Mouse (Mus musculus): ENCODE data around the gene Tns1.

Tns1 gene

DNA sequence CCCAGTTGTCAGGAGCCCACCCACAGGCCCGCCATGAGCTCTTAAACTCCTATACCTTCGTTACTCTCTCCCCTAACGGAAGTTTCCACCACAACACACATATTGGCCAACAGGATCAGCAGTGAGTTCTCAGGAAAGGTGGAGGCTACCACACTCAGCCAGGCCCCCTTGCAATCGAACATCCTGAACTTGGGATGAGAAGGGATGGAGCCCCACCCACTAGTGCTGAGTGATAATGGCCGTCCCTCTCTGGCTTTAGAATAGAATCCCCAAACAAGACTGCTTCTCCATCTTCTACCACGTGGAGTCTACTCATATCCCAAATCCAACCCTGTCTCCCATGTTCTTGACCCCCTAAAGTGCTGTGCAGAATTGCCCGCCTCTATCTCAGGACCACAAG, 131.0 kb downstream of the Tns1 start:
- DNase-seq (ENCODE audit: low read depth, low spot score): no peak

DNA sequence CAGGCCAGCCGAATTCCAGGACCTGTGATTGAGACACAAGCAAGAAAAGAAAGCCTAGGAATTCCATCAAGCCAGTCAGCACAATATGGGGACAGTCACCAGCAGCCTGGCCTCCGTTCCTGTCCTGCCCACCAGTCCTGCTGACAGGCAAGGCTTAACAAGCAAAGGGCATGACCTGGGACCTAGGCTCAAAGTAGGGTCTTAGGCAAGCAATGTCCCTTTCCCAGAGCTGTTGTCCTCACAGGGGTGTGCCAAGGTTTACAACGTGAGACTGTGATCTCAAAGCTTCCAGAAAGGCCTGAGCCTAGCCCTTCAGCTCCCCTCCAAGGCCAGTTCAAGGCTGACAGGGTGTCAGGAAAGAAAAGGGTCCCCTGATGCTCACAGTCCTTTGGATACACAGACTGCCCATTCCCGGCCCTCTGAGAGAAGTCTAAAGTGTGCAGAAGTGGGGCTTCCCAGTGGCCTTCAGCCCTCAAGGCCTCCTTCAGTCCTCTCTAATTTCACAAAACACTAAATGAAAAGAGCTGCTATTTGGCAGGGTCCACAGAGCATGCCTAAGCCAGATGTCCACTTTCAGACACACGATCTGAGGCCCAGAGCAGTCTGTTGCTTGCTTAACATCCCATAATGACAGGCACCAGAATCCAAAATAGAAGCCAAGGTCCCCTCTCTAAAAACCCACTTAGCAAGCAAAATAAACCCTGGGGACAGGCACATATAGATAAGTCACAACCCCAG, 131.9 kb downstream of the Tns1 start:
- no peak for DNase-seq (ENCODE audit: low read depth, low spot score)

DNA sequence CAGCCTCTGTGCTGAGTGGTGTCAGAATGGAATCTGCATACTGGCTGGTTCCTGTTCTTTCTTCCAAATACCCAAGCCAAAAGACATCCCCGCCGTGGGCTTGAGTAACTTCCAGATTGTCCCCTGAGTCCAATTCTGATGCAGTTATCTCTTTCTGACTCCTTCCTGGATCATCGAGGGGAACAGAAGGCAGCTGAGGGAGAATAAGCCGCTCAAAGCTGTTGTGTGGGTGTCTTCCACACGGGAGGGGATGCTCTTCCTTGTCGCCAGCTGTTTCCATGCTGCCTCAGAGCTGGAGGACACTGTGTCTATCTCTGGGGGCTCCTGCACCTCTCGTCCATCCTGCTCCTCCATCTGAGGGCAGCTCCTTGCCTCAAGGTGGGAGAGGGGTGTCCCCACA, 133.0 kb downstream of the Tns1 start:
- no peak for DNase-seq (ENCODE audit: low read depth, low spot score)

DNA sequence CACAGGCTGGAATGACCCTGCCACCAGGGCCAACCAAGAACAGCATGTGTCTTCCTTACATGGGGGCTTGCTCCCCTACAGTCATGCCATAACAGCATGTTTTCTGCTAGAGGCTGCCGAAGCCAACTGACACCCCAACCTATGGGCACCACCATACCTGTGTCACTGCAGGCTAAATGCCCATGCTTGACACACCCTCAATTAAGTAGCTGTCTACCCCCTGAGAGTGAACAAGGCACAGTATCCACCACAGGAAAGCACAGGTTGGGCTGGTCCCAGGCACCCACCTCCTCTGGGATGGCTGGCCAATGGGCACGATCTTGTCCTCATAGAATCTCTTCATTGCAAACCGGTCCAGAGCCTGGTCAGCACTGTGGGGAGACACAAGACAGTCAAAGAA, 134.2 kb downstream of the Tns1 start:
- no peak for DNase-seq (ENCODE audit: low read depth, low spot score)

DNA sequence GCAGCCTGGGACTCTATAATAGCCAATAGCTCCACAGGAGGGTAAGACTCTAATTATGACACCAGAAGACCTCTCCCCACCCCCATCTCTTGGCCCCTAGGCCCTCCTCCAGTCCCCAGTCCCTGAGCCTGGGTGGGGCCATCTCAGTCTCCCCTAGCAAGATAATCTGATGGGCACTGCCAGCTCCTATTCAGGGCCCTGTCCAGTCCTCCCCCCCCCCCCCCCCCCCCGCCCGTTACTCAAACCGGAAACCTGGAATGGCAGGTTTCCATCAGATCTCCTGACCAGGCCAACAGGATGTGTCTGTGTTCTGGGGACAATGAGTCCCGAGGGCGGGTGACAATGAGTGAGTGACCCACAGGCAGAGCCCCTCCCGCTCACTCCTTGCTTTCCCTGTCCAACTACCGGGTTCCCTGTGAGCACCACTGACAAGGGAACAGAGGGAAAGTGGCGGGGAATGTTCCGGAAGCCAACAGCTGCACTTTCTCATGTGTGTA, 136.5 kb downstream of the Tns1 start:
- DNase-seq (ENCODE audit: low read depth, low spot score): no peak

DNA sequence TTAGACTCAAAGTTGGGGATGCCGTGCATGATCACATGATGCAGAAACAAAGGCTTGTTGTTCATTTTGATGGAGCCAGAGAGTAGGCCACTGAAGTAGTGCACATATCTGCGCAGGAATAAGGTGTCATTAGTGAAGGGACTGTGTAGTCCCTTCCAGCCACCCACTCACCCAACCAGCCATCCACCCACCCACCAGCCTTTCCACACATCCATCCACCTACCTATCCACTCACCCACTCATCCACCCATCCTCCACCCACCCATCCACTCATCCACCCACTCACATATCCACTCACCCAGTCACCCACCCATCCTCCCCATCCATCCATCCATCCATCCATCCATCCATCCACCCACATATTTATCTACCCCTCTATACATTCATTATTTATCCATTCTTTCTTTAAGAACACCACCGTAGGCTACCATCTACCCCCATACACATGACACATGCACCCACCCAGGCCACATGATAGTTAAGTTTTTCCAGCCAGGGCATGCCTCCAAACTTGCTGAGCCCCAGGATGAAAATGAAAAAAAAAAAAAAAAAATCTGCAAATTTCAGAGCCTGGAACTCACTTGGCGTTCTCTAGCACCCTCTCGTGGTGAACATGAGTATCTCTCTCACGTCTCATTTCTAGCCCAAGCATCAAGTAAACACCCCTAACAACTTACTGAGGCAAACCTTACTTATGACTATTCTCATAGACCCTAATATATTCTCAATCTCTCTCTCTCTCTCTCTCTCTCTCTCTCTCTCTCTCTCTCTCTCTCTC, 137.8 kb downstream of the Tns1 start:
- DNase-seq (ENCODE audit: low read depth, low spot score): peak; percentile 78

DNA sequence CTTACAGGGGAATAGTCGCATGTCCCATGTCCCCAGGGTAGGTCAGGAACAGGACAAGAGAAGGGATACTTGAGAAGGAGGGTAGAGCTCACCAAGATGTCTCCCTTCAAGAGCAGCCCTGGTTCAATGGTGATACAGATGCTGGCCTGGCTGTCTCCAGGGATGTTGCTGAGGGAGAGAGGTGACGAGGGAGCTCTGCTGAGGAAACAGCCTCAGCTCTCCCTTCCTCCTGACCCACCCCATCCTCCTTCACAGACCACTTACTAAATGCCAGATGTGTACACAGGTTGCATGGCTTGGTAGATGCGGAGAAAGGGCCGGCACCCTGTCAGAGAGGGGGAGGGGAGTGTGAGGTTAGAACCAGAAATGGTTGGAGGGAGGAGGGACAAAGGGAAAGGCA, 138.6 kb downstream of the Tns1 start:
- DNase-seq (ENCODE audit: low read depth, low spot score): no peak

DNA sequence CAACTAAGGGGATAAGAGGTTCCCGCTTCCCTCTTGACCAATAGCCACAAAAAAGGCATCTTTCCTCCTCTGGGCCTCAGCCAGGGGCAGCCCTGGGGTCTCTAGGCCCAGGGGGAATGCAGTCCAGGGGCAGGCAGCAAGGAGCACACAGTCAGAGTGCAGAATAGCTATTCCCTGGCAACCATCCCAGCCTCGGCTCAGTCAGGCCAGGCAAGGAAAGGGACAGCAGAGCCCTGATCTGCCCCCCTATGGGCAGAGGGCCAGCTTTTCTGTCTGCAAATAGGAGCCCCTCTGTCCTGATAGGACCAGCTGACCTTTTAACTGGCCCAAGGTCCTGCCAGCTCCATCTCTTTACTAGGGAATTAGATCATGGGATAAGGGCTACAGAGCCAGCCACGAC, 145.0 kb downstream of the Tns1 start:
- no peak for DNase-seq (ENCODE audit: low read depth, low spot score)

DNA sequence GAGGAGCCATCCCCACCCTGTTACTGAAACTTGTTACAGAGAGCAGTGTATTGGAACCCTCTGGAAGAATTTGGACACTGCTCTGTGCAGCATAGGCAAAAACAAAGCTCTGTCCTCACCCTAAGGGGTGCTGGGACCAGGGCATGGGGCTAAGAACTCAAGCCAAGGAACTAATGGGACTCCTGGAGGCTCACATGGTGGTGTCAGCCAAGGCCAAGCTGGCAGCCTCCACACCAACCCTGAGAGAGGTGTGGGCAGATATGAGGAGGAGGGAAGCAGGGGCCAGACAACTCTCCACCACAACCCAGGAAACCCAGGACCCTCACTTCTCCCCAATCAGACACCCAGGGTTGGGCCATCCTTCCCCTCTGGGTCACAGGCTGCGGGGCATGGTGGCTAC, 145.7 kb downstream of the Tns1 start:
- no peak for DNase-seq (ENCODE audit: low read depth, low spot score)

DNA sequence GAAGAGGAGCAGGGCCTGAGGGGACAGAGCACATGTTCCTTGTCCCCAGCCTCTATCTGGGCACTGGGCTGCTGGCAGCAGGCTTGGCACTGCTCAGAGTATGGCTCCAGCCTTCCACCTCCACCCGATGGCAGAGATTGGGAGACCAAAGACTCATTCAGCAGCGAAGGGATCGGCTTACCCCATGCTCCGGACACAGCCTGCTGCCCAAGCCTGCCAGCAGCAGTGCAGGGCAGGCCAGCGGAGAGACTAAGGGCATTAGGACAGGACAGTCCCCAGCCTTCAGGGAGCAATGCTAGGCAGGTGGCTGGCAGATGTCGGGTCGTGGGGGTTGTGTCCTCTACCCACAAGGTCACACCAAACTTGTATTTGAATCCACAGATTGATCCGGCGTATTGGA, 150.3 kb downstream of the Tns1 start:
- no peak for DNase-seq (ENCODE audit: low read depth, low spot score)

DNA sequence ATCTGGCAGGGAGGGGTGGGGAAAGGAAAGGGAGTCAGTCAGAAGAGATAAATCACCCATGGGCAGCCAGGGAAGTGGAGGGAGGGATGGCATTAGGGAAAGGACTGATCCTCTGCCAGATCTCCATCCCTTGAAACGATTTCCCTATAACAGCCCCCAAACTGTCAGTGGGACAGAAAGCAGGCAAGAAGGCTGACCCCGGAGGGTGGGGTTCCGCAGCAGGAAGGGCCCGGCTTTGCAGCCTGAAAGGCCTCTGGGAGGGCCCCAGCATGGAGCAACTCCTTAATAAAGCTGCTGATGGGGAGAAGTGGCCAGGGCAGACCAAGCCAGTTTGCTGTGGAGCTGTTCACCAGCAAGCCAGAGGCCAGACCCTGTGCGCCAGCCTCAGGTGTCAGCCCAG, 151.5 kb downstream of the Tns1 start:
- no peak for DNase-seq (ENCODE audit: low read depth, low spot score)

DNA sequence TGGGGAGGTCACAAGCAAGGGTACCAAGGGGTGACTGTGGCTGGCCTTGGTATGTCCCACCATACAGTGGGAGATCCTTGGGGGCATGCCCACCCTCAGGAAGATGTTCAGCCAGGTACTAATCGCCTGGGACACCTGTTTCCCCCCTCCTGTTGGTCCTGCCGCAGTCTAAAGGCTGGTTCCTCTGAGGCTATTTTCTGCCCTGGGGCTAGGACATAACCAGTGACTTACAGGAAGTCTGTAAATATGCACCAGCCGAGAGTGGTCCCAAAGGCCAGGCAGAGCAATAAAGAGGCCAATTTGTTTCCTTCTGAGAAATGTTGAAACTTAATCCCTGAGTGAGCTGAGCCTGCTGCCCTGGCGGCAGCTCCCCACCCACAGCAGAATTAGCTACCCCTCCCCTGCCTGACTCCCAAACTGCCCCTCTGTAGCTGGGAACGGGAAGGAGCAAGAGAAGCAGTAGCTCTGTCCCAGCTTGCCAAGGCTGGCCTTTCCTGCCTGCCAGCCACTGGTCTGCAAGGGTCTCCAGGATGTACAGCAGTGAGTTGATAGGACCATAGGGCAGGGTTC, 154.0 kb downstream of the Tns1 start:
- peak; percentile 70 for DNase-seq (ENCODE audit: low read depth, low spot score)

DNA sequence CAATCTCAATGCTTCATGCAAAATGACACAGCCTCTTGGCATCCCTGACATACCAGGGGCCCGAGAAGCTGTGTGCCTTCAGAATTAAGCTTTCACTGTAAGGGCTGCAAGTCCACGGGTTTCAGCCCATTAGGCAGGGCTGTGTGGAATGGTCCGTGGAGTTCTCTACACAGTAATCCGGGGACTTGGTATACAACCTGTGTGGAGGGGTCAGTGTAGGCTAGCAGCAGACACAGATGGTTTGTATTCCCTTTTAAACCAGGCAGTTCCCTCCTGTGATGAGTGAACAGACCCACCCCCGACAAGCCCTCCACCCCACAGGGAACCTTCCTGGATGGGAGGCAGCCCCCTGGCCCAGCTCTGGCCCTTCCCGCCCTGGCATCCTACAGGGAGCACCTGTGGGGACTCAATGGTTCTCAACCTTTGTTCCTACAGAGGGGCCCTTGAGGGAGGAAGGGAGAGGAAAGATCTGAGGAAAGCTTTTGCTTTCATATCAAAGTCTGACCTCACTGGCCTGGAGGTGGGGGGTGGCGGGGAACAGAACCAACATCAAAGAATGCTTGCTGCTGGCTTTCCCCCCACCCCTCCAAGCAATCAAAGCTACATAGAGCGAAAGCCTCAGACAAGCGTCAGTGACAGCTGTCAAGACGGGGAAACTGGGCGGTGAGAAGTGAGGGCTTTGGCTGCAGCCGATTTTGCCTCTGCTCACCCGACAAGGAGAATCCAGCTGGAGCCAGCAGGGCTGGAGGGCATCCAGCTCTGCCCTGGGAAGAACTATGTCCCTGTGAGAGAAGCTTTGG, 155.3 kb downstream of the Tns1 start:
- peak; percentile 25 for DNase-seq (ENCODE audit: low read depth, low spot score)

DNA sequence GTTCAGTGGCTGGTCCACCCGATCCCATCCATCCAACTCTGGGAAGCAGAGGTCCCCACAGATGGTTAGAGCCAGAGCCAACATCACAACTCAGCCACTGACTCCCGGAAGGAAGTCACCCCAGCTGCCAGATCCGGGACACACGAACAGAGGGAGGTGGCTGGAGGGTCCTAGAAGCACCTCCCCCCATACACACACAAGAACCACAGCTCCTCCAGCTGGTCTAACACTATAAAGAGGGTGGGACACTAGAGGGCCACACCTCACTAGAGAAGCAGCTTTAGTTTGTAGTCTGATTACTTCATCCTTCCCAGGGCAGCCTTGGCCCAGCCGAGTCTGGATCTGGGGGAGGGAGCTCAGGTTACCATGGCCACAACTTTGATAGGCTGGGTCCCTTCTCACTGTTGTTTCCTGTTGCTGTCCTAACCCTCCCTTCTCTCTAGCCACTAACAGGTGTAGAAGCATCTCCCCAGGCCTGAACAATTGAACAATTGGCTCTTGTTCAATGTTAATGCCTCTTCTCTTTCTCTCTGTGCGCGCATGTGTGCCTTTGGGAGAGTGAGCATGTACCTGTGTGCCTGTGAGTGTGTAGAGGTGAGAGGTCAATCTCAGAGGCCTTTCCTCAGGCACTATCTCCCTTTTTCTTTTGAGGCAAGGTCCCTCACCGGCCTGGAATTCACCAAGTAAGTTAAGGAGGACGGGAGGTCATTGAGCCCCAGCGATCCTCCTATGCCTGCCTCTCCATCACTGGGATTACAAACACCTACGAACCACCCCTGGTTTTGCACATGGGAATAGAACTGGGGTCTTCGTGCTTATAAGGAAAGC, 157.6 kb downstream of the Tns1 start:
- DNase-seq (ENCODE audit: low read depth, low spot score): peak; percentile 23

DNA sequence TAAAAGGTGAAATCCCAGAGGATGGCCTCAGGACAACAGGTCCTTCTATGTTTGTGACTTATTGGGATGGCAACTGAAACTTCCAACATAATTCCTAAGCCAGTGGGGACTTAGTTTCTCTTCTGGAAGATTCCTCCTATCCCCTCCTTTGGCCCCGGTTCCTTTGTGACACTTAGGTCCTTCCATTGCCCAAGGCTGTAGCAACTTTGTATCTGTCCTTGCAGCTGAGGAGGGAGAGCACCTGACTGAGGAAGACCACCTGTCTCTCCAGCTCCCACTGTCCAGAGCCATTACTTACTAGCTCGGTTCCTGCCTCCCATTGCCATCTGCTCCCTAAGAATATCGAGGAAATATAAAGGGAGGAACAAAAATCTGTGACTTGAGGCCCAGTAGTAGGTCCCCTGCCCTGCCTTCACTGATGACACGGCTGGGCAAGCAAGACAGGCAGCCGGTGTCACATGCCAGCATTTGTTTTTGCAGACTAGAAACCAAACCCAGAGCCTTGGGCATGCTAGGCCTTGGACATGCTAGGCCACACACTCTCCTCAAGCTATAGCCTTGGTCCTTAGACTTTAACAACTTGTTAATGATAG, 160.0 kb downstream of the Tns1 start:
- no peak for DNase-seq (ENCODE audit: low read depth, low spot score)

DNA sequence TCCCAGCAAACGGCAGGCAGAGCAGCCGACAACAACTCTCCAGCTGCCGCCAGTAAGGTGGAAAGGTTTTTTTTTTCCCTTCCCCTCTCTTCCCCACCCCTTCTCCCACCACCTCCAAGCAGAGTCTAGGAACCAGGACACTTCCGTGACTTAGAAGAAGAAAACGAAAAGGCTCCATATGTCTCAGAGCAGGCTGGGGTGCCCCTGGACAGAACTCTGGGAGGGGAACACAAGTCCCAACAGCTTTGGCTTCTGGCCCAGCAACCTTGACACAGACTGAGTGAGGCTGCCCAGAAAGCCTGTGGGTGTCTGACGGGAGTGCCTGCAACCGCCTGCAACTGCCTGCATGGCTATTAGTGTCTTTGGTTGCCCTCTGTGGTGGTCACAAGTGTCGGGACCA, 160.6 kb downstream of the Tns1 start:
- DNase-seq (ENCODE audit: low read depth, low spot score): no peak

DNA sequence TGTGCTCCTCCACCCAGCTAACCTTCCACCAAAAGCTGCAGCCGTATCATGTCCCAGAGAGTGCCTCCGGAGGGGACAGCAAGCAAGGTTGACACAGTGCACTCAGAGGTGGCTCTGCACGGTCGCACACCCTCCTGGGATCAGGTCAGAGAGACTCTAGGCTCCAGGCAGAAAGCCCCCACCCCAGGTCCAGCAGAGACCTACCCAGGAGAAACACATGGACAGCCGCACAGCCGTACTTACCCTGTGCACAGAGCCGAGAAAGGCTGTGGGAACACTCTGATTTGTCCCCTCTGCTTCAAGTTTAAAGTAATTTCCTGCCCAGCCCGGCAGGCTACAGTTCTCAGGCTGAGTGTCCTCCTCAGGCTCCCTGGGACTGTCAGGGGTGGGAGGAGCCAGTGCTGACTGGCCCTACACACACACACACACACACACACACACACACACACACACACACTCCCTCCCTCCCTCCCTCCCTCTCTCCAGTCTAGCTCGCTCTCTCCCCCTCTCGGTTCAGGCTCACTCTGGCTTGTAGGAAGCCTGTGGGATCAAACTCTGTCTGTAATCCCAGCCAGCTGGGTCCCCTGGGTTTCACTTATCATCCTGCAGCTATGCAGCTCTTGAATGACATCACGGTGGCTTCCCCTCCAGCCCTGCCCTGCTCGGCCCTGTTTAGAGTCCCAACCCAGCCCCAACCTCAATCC, 161.4 kb downstream of the Tns1 start:
- peak; percentile 68 for DNase-seq (ENCODE audit: low read depth, low spot score)

DNA sequence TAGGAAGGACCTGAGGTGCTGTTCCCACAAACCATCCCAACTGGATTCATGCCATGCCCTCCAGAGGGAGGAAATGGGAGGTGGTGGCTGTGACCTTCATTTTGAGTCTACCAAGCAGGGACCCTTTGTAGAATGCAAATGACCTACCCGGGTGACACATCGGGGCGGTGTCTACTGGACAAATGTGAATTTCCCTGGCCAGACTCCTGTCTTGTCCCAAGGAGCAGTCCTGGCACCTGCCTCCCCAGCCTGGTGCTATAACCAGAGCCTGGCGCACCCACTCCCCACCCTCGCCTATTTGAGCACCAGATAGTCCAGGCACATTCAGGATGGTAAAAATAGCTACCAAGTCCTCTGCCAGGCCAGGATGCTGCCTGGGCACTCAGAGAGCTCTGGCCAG, 162.2 kb downstream of the Tns1 start:
- DNase-seq (ENCODE audit: low read depth, low spot score): no peak

DNA sequence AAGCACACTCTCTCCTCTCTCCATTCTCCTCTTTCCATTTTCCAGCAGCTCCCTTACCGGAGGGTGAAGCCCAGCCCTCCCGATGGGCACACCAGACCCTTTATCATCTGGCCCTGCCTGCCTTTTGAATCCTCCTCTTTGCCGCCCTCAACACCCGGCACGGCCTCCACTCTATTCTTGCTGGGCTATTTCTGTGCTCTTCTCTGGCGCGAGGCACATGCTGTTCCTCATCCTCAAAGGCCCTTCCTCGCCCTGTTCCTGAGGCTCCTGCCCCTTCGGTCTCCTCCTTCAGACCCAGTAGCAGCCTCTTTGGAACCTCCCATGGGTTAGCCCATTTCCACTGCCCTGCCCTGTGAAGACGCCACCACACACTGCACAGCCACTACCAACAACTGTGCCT, 164.5 kb downstream of the Tns1 start:
- DNase-seq (ENCODE audit: low read depth, low spot score): no peak

DNA sequence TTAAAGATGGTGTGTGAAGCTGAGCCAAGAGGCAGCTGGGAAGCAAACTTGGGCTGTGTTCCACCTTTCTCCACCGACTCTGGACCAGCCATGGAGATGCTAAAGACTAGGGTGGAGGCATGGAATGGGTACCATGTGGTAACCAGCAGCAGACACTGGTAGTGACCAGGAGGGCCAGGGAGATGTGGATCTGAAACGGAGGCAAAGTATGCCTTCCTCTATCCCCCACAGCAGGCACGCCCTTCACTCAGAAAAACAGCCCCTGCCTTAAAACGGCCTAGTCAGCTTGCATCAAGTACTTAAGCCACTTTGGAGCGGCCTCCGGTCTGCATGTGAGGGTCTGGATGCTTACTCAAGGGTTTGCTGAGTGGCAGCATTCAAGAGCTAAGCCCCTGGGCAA, 164.9 kb downstream of the Tns1 start:
- no peak for DNase-seq (ENCODE audit: low read depth, low spot score)

Measured in forelimb bud, embryonic 11.5 days (tissue).